Mouse (Mus musculus): ENCODE data around the gene Sult2b1.

Sult2b1 gene

GRCm38 (mm10) chr7:45725151-45725550 is 59.3 kb downstream of the Sult2b1 start:
- DNase-seq (ENCODE audit: low spot score in 2 of 2) = no peak

GRCm38 (mm10) chr7:45723781-45724180 is 60.7 kb downstream of the Sult2b1 start:
- no peak for DNase-seq (ENCODE audit: low spot score in 2 of 2)

GRCm38 (mm10) chr7:45723301-45723700 is 61.2 kb downstream of the Sult2b1 start:
- no peak for DNase-seq (ENCODE audit: low spot score in 2 of 2)

GRCm38 (mm10) chr7:45722348-45722713 is 62.1 kb downstream of the Sult2b1 start:
- no peak for DNase-seq (ENCODE audit: low spot score in 2 of 2)

GRCm38 (mm10) chr7:45721642-45722347 is 62.7 kb downstream of the Sult2b1 start:
- no peak for DNase-seq (ENCODE audit: low spot score in 2 of 2)

GRCm38 (mm10) chr7:45721234-45721571 is 63.3 kb downstream of the Sult2b1 start:
- no peak for DNase-seq (ENCODE audit: low spot score in 2 of 2)

- no peak for DNase-seq (ENCODE audit: low spot score in 2 of 2)
Measured at GRCm38 (mm10) chr7:45720413-45721233, 63.8 kb downstream of the Sult2b1 start, which contains the start of gene Fam83e. Gene Fam83e, plus strand, starts transcription at chr7:45721212.

- no peak for DNase-seq (ENCODE audit: low spot score in 2 of 2)
Measured at GRCm38 (mm10) chr7:45719738-45720412, 64.6 kb downstream of the Sult2b1 start.

- DNase-seq (ENCODE audit: low spot score in 2 of 2) = no peak
Measured at GRCm38 (mm10) chr7:45719180-45719579, 65.3 kb downstream of the Sult2b1 start.

GRCm38 (mm10) chr7:45718331-45718730 is 66.1 kb downstream of the Sult2b1 start:
- no peak for DNase-seq (ENCODE audit: low spot score in 2 of 2)

GRCm38 (mm10) chr7:45717918-45718297 is 66.6 kb downstream of the Sult2b1 start, which contains the start of gene Sphk2:
Gene Sphk2, minus strand, starts transcription at chr7:45718002.
- peak; percentile 97 to 99 for DNase-seq (ENCODE audit: low spot score in 2 of 2)

GRCm38 (mm10) chr7:45716952-45717917 is 67.2 kb downstream of the Sult2b1 start:
- DNase-seq (ENCODE audit: low spot score in 2 of 2) = no peak

GRCm38 (mm10) chr7:45716460-45716857 is 68.0 kb downstream of the Sult2b1 start:
- no peak for DNase-seq (ENCODE audit: low spot score in 2 of 2)

- no peak for DNase-seq (ENCODE audit: low spot score in 2 of 2)
Measured at GRCm38 (mm10) chr7:45715741-45716459, 68.6 kb downstream of the Sult2b1 start.

GRCm38 (mm10) chr7:45715090-45715708 is 69.3 kb downstream of the Sult2b1 start, which contains the start of gene Rpl18:
Gene Rpl18, plus strand, starts transcription at chr7:45715457.
- peak; percentile 91 to 96 for DNase-seq (ENCODE audit: low spot score in 2 of 2)

- DNase-seq (ENCODE audit: low spot score in 2 of 2) = no peak
Measured at GRCm38 (mm10) chr7:45714630-45715089, 69.8 kb downstream of the Sult2b1 start.

GRCm38 (mm10) chr7:45713881-45714520 is 70.5 kb downstream of the Sult2b1 start:
- DNase-seq (ENCODE audit: low spot score in 2 of 2) = no peak

- DNase-seq (ENCODE audit: low spot score in 2 of 2) = no peak
Measured at GRCm38 (mm10) chr7:45713396-45713795, 71.1 kb downstream of the Sult2b1 start.

- no peak for DNase-seq (ENCODE audit: low spot score in 2 of 2)
Measured at GRCm38 (mm10) chr7:45712022-45712757, 72.3 kb downstream of the Sult2b1 start.
